Mouse (Mus musculus): Measurements from ENCODE around the gene Ropn1l. TPM values are rescaled to one million over a fixed set of nuclear protein-coding genes. Genes with fewer than 3 reads are reported as not detected.

Gene Ropn1l
- polyA plus RNA-seq, 1 experiment from 2014 or later = 1.9 TPM

DNA sequence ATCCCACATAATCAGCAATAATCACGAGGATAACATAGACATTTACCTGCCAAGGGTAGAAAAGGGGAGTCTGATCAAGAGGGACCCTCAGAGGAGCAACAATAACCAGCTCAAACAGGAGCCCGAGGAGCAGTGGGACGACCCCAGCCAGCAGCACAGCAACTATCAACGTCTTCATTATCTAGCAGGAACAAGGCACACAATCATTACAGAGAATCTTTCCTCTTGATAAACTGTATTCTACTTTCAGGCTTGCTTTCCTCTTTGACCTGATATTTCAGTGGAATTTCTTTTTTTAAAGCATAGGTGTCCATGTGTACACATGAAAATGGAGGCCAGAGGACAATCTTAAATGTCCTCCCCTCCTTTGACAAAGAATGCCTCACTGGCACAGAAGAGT, 16.0 kb upstream of the Ropn1l start:
- no peak overlapping the region for H3K9ac ChIP-seq (replicated peaks; ENCODE audit: low read depth, low read length)
- no peaks in the 10 kb centered on the region for H3K4me1 ChIP-seq (ENCODE audit: control insufficient read depth, insufficient read depth, low read length)
- no peak overlapping the region for H3K4me2 ChIP-seq (ENCODE audit: low read depth, low read length)
- H3K4me3 ChIP-seq (ENCODE audit: low read depth, low read length) = no peak overlapping the region
- no peaks in the 10 kb centered on the region for H3K9me3 ChIP-seq (ENCODE audit: control insufficient read depth, low read length)
- H3K27me3 ChIP-seq (ENCODE audit: control insufficient read depth, insufficient read depth, low read length) = no peaks in the 10 kb centered on the region
- WGBS = 87% methylated on average over 4 of the region's 4 CpGs
- H3K27ac ChIP-seq (ENCODE audit: low read depth, low read length) = no peak overlapping the region
- ATAC-seq (ENCODE audit: low read depth) = no peak
- H3K36me3 ChIP-seq (ENCODE audit: control insufficient read depth, insufficient read depth, low read length) = peaks cover 25% of the 10 kb centered on the region; the same call in 1 of the 2 replicates

DNA sequence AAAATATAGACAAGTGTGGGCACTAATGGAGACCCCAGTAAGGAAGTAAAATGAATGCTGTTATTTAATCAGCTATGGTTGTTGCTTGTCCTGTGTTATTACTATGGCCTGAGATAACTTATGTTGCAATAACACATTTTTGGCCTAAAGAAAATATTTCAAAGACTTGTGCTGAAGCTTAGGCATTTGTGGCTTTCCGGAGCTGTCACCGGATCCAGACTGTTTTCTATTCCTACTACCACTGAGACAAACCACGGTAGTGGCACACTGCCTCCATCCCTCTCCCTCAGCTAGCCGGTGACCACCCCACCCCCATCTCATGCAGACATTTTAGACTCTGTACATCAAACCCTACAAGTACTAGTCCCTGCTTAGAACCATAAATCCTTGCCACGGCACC, 15.3 kb upstream of the Ropn1l start:
- no peak for ATAC-seq (ENCODE audit: low read depth)

DNA sequence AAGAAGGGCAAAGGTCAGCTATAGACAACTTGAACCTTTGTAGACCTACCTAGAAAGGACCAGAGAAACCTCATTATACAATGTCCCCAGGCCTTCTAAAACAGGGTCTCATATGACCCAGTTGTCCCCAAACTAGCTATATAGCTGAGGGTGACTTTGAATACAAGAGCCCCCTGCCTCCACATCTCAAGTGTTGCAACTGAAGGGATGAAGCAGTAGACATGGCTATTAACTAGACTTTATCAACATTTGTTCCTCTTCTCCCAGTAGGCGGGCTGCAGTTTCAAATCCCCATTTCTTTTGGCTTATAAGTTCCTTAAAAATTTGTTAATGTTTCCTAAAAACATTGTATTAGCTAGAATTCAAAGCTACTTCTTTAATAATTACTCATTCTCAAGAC, 13.2 kb upstream of the Ropn1l start:
- H3K36me3 ChIP-seq (ENCODE audit: control insufficient read depth, insufficient read depth, low read length) = peaks cover 35% of the 10 kb centered on the region
- H3K4me3 ChIP-seq (ENCODE audit: low read depth, low read length) = no peak overlapping the region
- no peak overlapping the region for H3K4me2 ChIP-seq (ENCODE audit: low read depth, low read length)
- H3K4me1 ChIP-seq (ENCODE audit: control insufficient read depth, insufficient read depth, low read length) = no peaks in the 10 kb centered on the region
- no peaks in the 10 kb centered on the region for H3K27me3 ChIP-seq (ENCODE audit: control insufficient read depth, insufficient read depth, low read length)
- ATAC-seq (ENCODE audit: low read depth) = no peak
- no peak overlapping the region for H3K9ac ChIP-seq (replicated peaks; ENCODE audit: low read depth, low read length)
- H3K27ac ChIP-seq (ENCODE audit: low read depth, low read length) = no peak overlapping the region
- 93% methylated on average over 1 of the region's 1 CpGs for WGBS
- no peaks in the 10 kb centered on the region for H3K9me3 ChIP-seq (ENCODE audit: control insufficient read depth, low read length)

More for the DNA sequence above, 15.3 kb upstream of the Ropn1l start:
- H3K27ac ChIP-seq (ENCODE audit: low read depth, low read length) = no peak overlapping the region
- H3K4me1 ChIP-seq (ENCODE audit: control insufficient read depth, insufficient read depth, low read length) = no peaks in the 10 kb centered on the region
- 82% methylated on average over 5 of the region's 5 CpGs for WGBS
- H3K4me3 ChIP-seq (ENCODE audit: low read depth, low read length) = no peak overlapping the region
- no peak overlapping the region for H3K9ac ChIP-seq (replicated peaks; ENCODE audit: low read depth, low read length)
- no peaks in the 10 kb centered on the region for H3K9me3 ChIP-seq (ENCODE audit: control insufficient read depth, low read length)
- H3K4me2 ChIP-seq (ENCODE audit: low read depth, low read length) = no peak overlapping the region
- no peaks in the 10 kb centered on the region for H3K27me3 ChIP-seq (ENCODE audit: control insufficient read depth, insufficient read depth, low read length)
- H3K36me3 ChIP-seq (ENCODE audit: control insufficient read depth, insufficient read depth, low read length) = peaks cover 25% of the 10 kb centered on the region; the same call in 1 of the 2 replicates

DNA sequence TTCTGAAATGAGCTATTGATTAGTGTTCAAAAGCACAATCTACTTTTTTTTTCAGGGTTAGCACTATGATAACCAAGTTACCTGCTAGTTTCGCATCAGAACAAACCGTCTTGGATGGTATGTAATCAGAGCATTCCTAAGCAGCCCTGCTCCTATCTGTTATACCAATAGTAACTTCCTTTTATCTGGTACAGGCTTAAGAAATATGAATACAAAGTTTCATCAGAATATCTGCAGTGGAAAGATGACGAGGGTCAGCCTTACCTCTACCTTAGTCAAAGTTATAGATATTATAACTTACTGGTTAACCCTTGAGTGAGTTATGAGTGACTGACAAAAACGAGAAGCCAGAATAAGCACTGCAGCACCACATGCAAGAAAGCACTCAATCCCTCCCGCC, 12.8 kb upstream of the Ropn1l start:
- Histone ChIP-seq H3K4me2 (ENCODE audit: low read depth, low read length) (no peak overlapping the region), H3K27ac (ENCODE audit: low read depth, low read length) (no peak overlapping the region), H3K27me3 (ENCODE audit: control insufficient read depth, insufficient read depth, low read length) (no peaks in the 10 kb centered on the region), H3K9ac (replicated peaks; ENCODE audit: low read depth, low read length) (no peak overlapping the region), H3K4me3 (ENCODE audit: low read depth, low read length) (no peak overlapping the region), H3K36me3 (ENCODE audit: control insufficient read depth, insufficient read depth, low read length) (peaks cover 40% of the 10 kb centered on the region), H3K4me1 (ENCODE audit: control insufficient read depth, insufficient read depth, low read length) (no peaks in the 10 kb centered on the region), H3K9me3 (ENCODE audit: control insufficient read depth, low read length) (no peaks in the 10 kb centered on the region)
- WGBS = 93% methylated on average over 5 of the region's 5 CpGs
- ATAC-seq (ENCODE audit: low read depth) = no peak

DNA sequence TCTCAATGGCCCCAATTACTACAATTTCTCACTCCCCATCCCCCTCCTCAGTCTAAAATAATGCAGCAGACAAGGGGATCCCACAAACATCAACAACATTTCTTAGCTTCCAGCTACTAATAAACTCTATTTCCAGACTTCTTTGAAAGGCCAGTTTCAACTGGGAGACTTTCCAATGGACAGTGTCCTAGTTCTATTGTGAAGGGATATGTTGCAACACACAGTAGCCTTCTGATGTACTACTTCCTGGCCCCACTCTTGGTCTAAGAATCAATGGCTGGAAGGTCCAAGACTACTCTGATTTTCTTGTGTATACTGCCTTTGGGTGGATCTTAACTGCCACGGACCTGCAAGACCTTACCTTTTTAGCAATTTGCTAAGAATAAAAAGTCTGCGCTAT, 12.3 kb upstream of the Ropn1l start:
- H3K4me1 ChIP-seq (ENCODE audit: control insufficient read depth, insufficient read depth, low read length) = no peaks in the 10 kb centered on the region
- no peak overlapping the region for H3K9ac ChIP-seq (replicated peaks; ENCODE audit: low read depth, low read length)
- H3K36me3 ChIP-seq (ENCODE audit: control insufficient read depth, insufficient read depth, low read length) = peaks cover 45% of the 10 kb centered on the region
- WGBS = 98% methylated on average over 2 of the region's 2 CpGs
- H3K27me3 ChIP-seq (ENCODE audit: control insufficient read depth, insufficient read depth, low read length) = no peaks in the 10 kb centered on the region
- H3K9me3 ChIP-seq (ENCODE audit: control insufficient read depth, low read length) = no peaks in the 10 kb centered on the region
- H3K27ac ChIP-seq (ENCODE audit: low read depth, low read length) = no peak overlapping the region
- H3K4me3 ChIP-seq (ENCODE audit: low read depth, low read length) = no peak overlapping the region
- no peak for ATAC-seq (ENCODE audit: low read depth)
- H3K4me2 ChIP-seq (ENCODE audit: low read depth, low read length) = no peak overlapping the region

DNA sequence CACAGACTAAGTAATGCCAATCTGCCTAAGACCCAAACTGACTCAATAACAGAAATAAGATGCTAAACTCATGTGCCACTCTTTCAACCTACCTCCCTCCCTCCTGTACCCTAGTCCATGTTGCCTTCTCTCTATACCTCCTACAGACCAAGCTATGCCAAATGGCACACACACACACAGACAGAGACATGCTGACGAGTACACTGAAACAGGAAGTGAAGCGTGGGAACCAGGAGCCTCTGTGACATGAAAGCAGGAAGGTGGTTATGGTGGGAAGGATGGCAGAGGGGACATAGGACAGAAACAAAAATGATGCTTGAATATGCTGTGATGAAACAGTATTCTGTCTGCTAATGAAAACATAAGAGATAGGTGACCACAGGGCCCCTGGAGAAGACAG, 7.0 kb upstream of the Ropn1l start:
- Histone ChIP-seq H3K4me3 (ENCODE audit: low read depth, low read length) (no peak overlapping the region), H3K4me1 (ENCODE audit: control insufficient read depth, insufficient read depth, low read length) (no peaks in the 10 kb centered on the region), H3K4me2 (ENCODE audit: low read depth, low read length) (no peak overlapping the region), H3K9me3 (ENCODE audit: control insufficient read depth, low read length) (no peaks in the 10 kb centered on the region), H3K36me3 (ENCODE audit: control insufficient read depth, insufficient read depth, low read length) (peaks cover 49% of the 10 kb centered on the region), H3K9ac (replicated peaks; ENCODE audit: low read depth, low read length) (no peak overlapping the region), H3K27me3 (ENCODE audit: control insufficient read depth, insufficient read depth, low read length) (no peaks in the 10 kb centered on the region), H3K27ac (ENCODE audit: low read depth, low read length) (no peak overlapping the region)
- no peak for ATAC-seq (ENCODE audit: low read depth)
- 95% methylated on average over 2 of the region's 2 CpGs for WGBS

DNA sequence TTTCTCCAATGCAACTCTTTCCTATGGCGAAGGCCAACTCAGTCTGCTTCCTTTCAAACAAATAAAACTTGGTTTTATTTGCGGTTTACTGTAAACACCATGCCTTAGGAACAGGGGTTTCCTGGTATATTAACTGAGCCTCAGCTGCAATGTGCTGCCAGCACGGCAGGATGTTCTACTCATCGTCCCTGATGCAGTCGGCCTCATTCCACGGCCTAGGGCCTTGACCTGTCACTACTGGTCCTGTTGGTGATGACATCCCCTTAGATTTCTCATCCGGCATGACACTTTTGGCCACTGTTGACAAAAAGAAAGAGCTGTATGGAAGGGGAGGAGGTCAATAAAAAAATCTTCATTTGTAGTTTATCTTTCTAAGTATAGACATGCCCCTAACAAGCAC, 4.5 kb upstream of the Ropn1l start:
- H3K36me3 ChIP-seq (ENCODE audit: control insufficient read depth, insufficient read depth, low read length) = peaks cover 39% of the 10 kb centered on the region
- WGBS = 87% methylated on average over 7 of the region's 7 CpGs
- no peak for ATAC-seq (ENCODE audit: low read depth)

DNA sequence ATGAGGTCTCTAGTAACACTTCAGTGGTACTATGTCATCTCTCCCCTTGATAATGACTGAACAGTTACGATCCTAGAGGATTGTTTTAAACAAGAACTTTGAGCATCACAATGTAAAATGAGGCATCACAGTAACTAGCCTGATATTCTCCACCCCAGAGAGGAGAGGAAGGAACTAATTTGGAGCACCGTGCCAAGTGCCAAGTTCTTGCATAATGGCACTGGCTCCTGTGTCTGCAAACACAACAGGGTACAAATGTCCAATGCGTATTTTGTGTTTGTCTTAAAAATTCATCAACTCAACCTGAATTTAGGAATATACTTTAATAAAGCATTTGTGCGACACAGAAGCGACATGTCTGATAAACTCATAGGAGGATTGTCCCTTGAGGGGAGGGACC, 2.8 kb upstream of the Ropn1l start:
- Histone ChIP-seq H3K9ac (replicated peaks; ENCODE audit: low read depth, low read length) (no peak overlapping the region), H3K4me2 (ENCODE audit: low read depth, low read length) (no peak overlapping the region), H3K36me3 (ENCODE audit: control insufficient read depth, insufficient read depth, low read length) (peaks cover 26% of the 10 kb centered on the region), H3K9me3 (ENCODE audit: control insufficient read depth, low read length) (no peaks in the 10 kb centered on the region), H3K4me1 (ENCODE audit: control insufficient read depth, insufficient read depth, low read length) (peaks cover 3% of the 10 kb centered on the region; the same call in 1 of the 2 replicates), H3K27me3 (ENCODE audit: control insufficient read depth, insufficient read depth, low read length) (no peaks in the 10 kb centered on the region), H3K4me3 (ENCODE audit: low read depth, low read length) (no peak overlapping the region), H3K27ac (ENCODE audit: low read depth, low read length) (no peak overlapping the region)
- ATAC-seq (ENCODE audit: low read depth) = no peak
- WGBS = 82% methylated on average over 5 of the region's 5 CpGs

More for the DNA sequence above, 4.5 kb upstream of the Ropn1l start:
- Histone ChIP-seq H3K9me3 (ENCODE audit: control insufficient read depth, low read length) (no peaks in the 10 kb centered on the region), H3K4me3 (ENCODE audit: low read depth, low read length) (no peak overlapping the region), H3K27me3 (ENCODE audit: control insufficient read depth, insufficient read depth, low read length) (no peaks in the 10 kb centered on the region), H3K4me1 (ENCODE audit: control insufficient read depth, insufficient read depth, low read length) (peaks cover 3% of the 10 kb centered on the region; the same call in 1 of the 2 replicates), H3K4me2 (ENCODE audit: low read depth, low read length) (no peak overlapping the region), H3K27ac (ENCODE audit: low read depth, low read length) (no peak overlapping the region), H3K9ac (replicated peaks; ENCODE audit: low read depth, low read length) (no peak overlapping the region)

DNA sequence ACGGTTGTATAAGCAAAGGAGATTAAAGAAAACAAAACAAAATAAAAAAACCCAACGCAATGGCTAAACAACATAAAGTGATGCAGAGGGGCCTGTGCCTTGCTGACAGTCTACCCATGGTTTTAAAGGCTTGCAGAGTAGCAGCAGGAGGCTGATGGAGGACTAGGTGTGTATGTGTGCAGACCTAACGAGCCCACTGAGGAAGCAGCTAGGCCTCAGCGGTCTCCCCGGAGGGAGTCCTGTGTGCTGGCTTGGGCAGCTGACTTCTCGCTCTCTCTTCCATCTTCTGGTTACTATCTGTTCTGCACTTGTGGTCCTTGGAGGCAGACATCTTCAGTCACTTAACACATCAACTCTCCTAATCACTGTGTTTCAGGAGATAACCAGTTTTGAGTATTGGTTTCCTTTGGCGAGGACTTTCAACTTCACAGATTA, 1.3 kb upstream of the Ropn1l start:
- 78% methylated on average over 7 of the region's 7 CpGs for WGBS
- Histone ChIP-seq H3K9ac (replicated peaks; ENCODE audit: low read depth, low read length) (no peak overlapping the region), H3K4me3 (ENCODE audit: low read depth, low read length) (no peak overlapping the region), H3K9me3 (ENCODE audit: control insufficient read depth, low read length) (no peaks in the 10 kb centered on the region), H3K27ac (ENCODE audit: low read depth, low read length) (no peak overlapping the region), H3K4me2 (ENCODE audit: low read depth, low read length) (no peak overlapping the region), H3K4me1 (ENCODE audit: control insufficient read depth, insufficient read depth, low read length) (peaks cover 3% of the 10 kb centered on the region; the same call in 1 of the 2 replicates), H3K36me3 (ENCODE audit: control insufficient read depth, insufficient read depth, low read length) (peaks cover 12% of the 10 kb centered on the region), H3K27me3 (ENCODE audit: control insufficient read depth, insufficient read depth, low read length) (no peaks in the 10 kb centered on the region)
- no peak for ATAC-seq (ENCODE audit: low read depth)
